Mouse (Mus musculus) spleen, postnatal 4 days (tissue): ENCODE measurements around the gene Lamtor1.
"Not testable (repeated sequence)": the region's sequence is repeated elsewhere in the genome, so short reads cannot be mapped to it uniquely, and the experiment has no call there.

Experiments used
- DNase-seq, 2 experiments: peaks; one replicate each; pipeline ENCODE4 v3.0.0; 2022; ENCODE audit warnings: low spot score in 2 of 2

Gene Lamtor1

GRCm38 (mm10) chr7:101900331-101901097, 5.2 kb upstream of the Lamtor1 start:
- no peak for DNase-seq

- DNase-seq, result peak in 1 of 2 experiments; percentile 55
Measured at GRCm38 (mm10) chr7:101901969-101902368, 3.7 kb upstream of the Lamtor1 start.

GRCm38 (mm10) chr7:101902846-101903245, 2.9 kb upstream of the Lamtor1 start:
- DNase-seq, result no peak

- DNase-seq, result no peak
Measured at GRCm38 (mm10) chr7:101906287-101906681, 580 bp downstream of the Lamtor1 start, which contains the start of gene Tomt. Tomt (minus strand) TSS chr7:101906359.

GRCm38 (mm10) chr7:101906696-101907095, 992 bp downstream of the Lamtor1 start:
- no peak for DNase-seq

- no peak for DNase-seq
Measured at GRCm38 (mm10) chr7:101908367-101908766, 2.7 kb downstream of the Lamtor1 start.

GRCm38 (mm10) chr7:101910138-101910537, 4.4 kb downstream of the Lamtor1 start:
- no peak for DNase-seq

GRCm38 (mm10) chr7:101911982-101912381, 6.3 kb downstream of the Lamtor1 start:
- DNase-seq, result no peak

- peak; percentile 49 to 78 for DNase-seq
Measured at GRCm38 (mm10) chr7:101918071-101918470, 12.4 kb downstream of the Lamtor1 start.

GRCm38 (mm10) chr7:101925892-101926291, 20.2 kb downstream of the Lamtor1 start:
- not testable (repeated sequence) for DNase-seq

GRCm38 (mm10) chr7:101928093-101928492, 22.4 kb downstream of the Lamtor1 start:
- DNase-seq, result no peak

- no peak for DNase-seq
Measured at GRCm38 (mm10) chr7:101932551-101932950, 26.8 kb downstream of the Lamtor1 start.

- peak; percentile 29 to 73 for DNase-seq
Measured at GRCm38 (mm10) chr7:101933300-101933699, 27.6 kb downstream of the Lamtor1 start.

GRCm38 (mm10) chr7:101933751-101934240, 28.1 kb downstream of the Lamtor1 start, which contains the start of the genes Lrrc51 and Numa1:
Lrrc51 (minus strand) TSS chr7:101933895.
Numa1 (plus strand) TSS chr7:101934111.
- peak; percentile 95 to 97 for DNase-seq

GRCm38 (mm10) chr7:101935957-101936356, 30.3 kb downstream of the Lamtor1 start:
- DNase-seq, result no peak

- no peak for DNase-seq
Measured at GRCm38 (mm10) chr7:101936996-101937395, 31.3 kb downstream of the Lamtor1 start.

GRCm38 (mm10) chr7:101937569-101937968, 31.9 kb downstream of the Lamtor1 start:
- DNase-seq, result no peak

- DNase-seq, result no peak
Measured at GRCm38 (mm10) chr7:101938348-101938747, 32.6 kb downstream of the Lamtor1 start.

- no peak for DNase-seq
Measured at GRCm38 (mm10) chr7:101939758-101940157, 34.1 kb downstream of the Lamtor1 start.

- DNase-seq, result not testable (repeated sequence)
Measured at GRCm38 (mm10) chr7:101949008-101949407, 43.3 kb downstream of the Lamtor1 start.

GRCm38 (mm10) chr7:101951648-101952047, 45.9 kb downstream of the Lamtor1 start:
- no peak for DNase-seq

- no peak for DNase-seq
Measured at GRCm38 (mm10) chr7:101952098-101952497, 46.4 kb downstream of the Lamtor1 start.

- DNase-seq, result no peak
Measured at GRCm38 (mm10) chr7:101954163-101954562, 48.5 kb downstream of the Lamtor1 start.
